ENCODE assay signal across 11 mouse cellular contexts in the genomic region with DNA sequence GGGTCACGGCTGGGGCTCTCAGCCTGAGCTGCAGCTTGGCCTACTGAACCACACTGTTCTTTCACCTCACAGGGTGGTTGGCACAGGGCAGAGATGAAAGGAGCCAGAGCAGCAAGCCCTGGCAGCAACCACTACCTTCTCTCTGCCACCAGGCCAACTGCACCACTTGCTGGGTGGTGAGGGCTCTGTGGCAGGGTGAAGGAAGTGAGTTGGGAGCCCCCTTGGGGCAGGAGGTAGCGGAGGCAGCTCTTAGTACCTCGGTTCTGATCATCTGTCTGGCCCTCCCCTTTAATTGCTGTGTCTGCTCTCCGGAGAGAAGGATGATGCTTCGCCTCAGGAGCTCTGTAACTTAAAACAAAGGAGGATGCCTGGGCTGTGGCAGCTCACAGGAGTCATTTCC. TPM values are rescaled to one million over a fixed set of nuclear protein-coding genes. Genes with fewer than 3 reads are reported as not detected.
DNase-seq lines count a peak whose midpoint lies in the region; ATAC-seq and TF ChIP-seq lines count a peak whose summit lies in the region.
"Had no signal": no experiment of that assay in that cellular context is flagged by ENCODE, and none has a peak within 500 bp of the region (broad histone marks: within the 10 kb centered on the region; RNA-seq: fewer than 3 reads in every experiment).

No protein-coding gene starts in this region.

- no peak overlapping the region for H3K9ac ChIP-seq in intestine, postnatal 0 days (ENCODE audit: low read depth, low read length)
- H3K9ac ChIP-seq in intestine, embryonic 15.5 days, result no peak overlapping the region
- H3K9ac ChIP-seq in hindbrain, embryonic 12.5 days, result no peak overlapping the region; the same call in 1 of the 2 replicates
- no peak overlapping the region for H3K9ac ChIP-seq in neural tube, embryonic 15.5 days (replicated peaks)

- H3K4me2 ChIP-seq in intestine, postnatal 0 days (replicated peaks; ENCODE audit: low read depth), result no peak overlapping the region
- no peak overlapping the region for H3K4me2 ChIP-seq in intestine, embryonic 15.5 days (replicated peaks)
- H3K4me2 ChIP-seq in hindbrain, embryonic 12.5 days (replicated peaks), result no peak overlapping the region
- H3K4me2 ChIP-seq in neural tube, embryonic 15.5 days, result no peak overlapping the region

- no peak overlapping the region for H3K27ac ChIP-seq in intestine, postnatal 0 days (ENCODE audit: low read depth, low read length)
- H3K27ac ChIP-seq in intestine, embryonic 15.5 days, result no peak overlapping the region
- 0 out of 2 replicates have a peak overlapping the region, but pooled peaks have one; percentile 35 for H3K27ac ChIP-seq in hindbrain, embryonic 12.5 days
- 0 out of 2 replicates have a peak overlapping the region, but pooled peaks have one; percentile 13 for H3K27ac ChIP-seq in neural tube, embryonic 15.5 days (replicated peaks)
- H3K27ac ChIP-seq: macrophage had no signal

- H3K4me3 ChIP-seq in intestine, postnatal 0 days (ENCODE audit: low read depth, low read length), result no peak overlapping the region
- H3K4me3 ChIP-seq in intestine, embryonic 15.5 days (replicated peaks), result no peak overlapping the region
- H3K4me3 ChIP-seq in hindbrain, embryonic 12.5 days, result no peak overlapping the region
- H3K4me3 ChIP-seq in neural tube, embryonic 15.5 days (replicated peaks), result no peak overlapping the region

- no peaks in the 10 kb centered on the region for H3K4me1 ChIP-seq in intestine, postnatal 0 days (replicated peaks; ENCODE audit: control insufficient read depth, insufficient read depth, low read length)
- H3K4me1 ChIP-seq in intestine, embryonic 15.5 days (replicated peaks), result peaks cover 8% of the 10 kb centered on the region
- H3K4me1 ChIP-seq in hindbrain, embryonic 12.5 days, result peaks cover 20% of the 10 kb centered on the region
- peaks cover 17% of the 10 kb centered on the region for H3K4me1 ChIP-seq in neural tube, embryonic 15.5 days

- no peak for ATAC-seq in intestine, postnatal 0 days
- ATAC-seq in intestine, embryonic 15.5 days, result no peak
- 0 out of 2 replicates have a peak, but pooled peaks have one; percentile 6 for ATAC-seq in hindbrain, embryonic 12.5 days (ENCODE audit: low FRiP score)
- ATAC-seq in neural tube, embryonic 15.5 days (ENCODE audit: low FRiP score), result 0 out of 2 replicates have a peak, but pooled peaks have one; percentile 16
- no peak for ATAC-seq in CD4-positive, CD25-positive, alpha-beta regulatory T cell, adult 4 months

- no peaks in the 10 kb centered on the region for H3K36me3 ChIP-seq in intestine, postnatal 0 days (ENCODE audit: control insufficient read depth, insufficient read depth)
- no peaks in the 10 kb centered on the region for H3K36me3 ChIP-seq in intestine, embryonic 15.5 days
- H3K36me3 ChIP-seq in hindbrain, embryonic 12.5 days, result no peaks in the 10 kb centered on the region
- no peaks in the 10 kb centered on the region for H3K36me3 ChIP-seq in neural tube, embryonic 15.5 days

- H3K9me3 ChIP-seq in intestine, postnatal 0 days (ENCODE audit: control insufficient read depth), result no peaks in the 10 kb centered on the region
- H3K9me3 ChIP-seq in intestine, embryonic 15.5 days, result no peaks in the 10 kb centered on the region
- no peaks in the 10 kb centered on the region for H3K9me3 ChIP-seq in hindbrain, embryonic 12.5 days (replicated peaks)
- H3K9me3 ChIP-seq in neural tube, embryonic 15.5 days (replicated peaks), result no peaks in the 10 kb centered on the region

- 0 out of 2 replicates have a peak, but pooled peaks have one; percentile 18 for TF ChIP-seq CTCF in intestine, postnatal 0 days (IDR thresholded peaks at IDR 0.05; ENCODE audit: low read depth)

- 37% methylated on average over 5 of the region's 5 CpGs for WGBS in intestine, postnatal 0 days
- 29% methylated on average over 5 of the region's 5 CpGs for WGBS in intestine, embryonic 15.5 days
- WGBS in hindbrain, embryonic 12.5 days, result 18% methylated on average over 5 of the region's 5 CpGs
- 8% methylated on average over 5 of the region's 5 CpGs for WGBS in neural tube, embryonic 15.5 days

- peaks cover 34% of the 10 kb centered on the region for H3K27me3 ChIP-seq in intestine, postnatal 0 days (replicated peaks; ENCODE audit: control insufficient read depth, insufficient read depth, low read length)
- peaks cover 30% of the 10 kb centered on the region for H3K27me3 ChIP-seq in intestine, embryonic 15.5 days (replicated peaks)
- peaks cover 12% of the 10 kb centered on the region; the same call in 1 of the 2 replicates for H3K27me3 ChIP-seq in hindbrain, embryonic 12.5 days
- peaks cover 10% of the 10 kb centered on the region for H3K27me3 ChIP-seq in neural tube, embryonic 15.5 days (replicated peaks)

- peak; percentile 22 for DNase-seq in retina, postnatal 1 day
- DNase-seq in retina, embryonic 14.5 days (ENCODE audit: low spot score), result no peak
- DNase-seq in adrenal gland, adult 2 months, result no peak
- DNase-seq: heart, adult 18-20 months had no signal

RNA-seq across cellular contexts. Expression of gene Pou3f3, which starts 23.0 kb away (rescaled TPM):
- polyA plus RNA-seq in intestine, postnatal 0 days (2015; fragmentation: Nextera tagmentation; extraction: Ambion mirVana), result 0.14 TPM in 1 of 2 replicates, not detected in the other
- 0.33 and 0.35 TPM in 2 replicates for polyA plus RNA-seq in intestine, embryonic 15.5 days (2015; fragmentation: Nextera tagmentation; extraction: Ambion mirVana)
- 28.8 and 29.2 TPM in 2 replicates for polyA plus RNA-seq in hindbrain, embryonic 12.5 days (2016; fragmentation: Nextera tagmentation; extraction: Ambion mirVana)
- 6.9 and 9.5 TPM in 2 replicates for polyA plus RNA-seq in neural tube, embryonic 15.5 days (2015; fragmentation: Nextera tagmentation; extraction: Ambion mirVana)
- not detected for total RNA-seq in adrenal gland, adult 2 months (2021)
- 0.02 TPM in 2 replicates for polyA plus RNA-seq in adrenal gland, adult 2 months (2012; rRNA removed)
- polyA plus RNA-seq in CD4-positive, CD25-positive, alpha-beta regulatory T cell, adult 4 months (2017; shearing (Covaris generic)), result under 1 TPM in 1 of 2 experiments, not detected in 1; 0.08 TPM
- total RNA-seq: neutrophil, adult 5-6 weeks had no signal
- polyA plus RNA-seq: macrophage had no signal

Comparison
In these comparisons a context has a peak if more than half of its experiments do, and no peak if none do; other contexts are left out.
1. ATAC-seq: peak in hindbrain, embryonic 12.5 days (single experiment) and neural tube, embryonic 15.5 days (single experiment); none in intestine, postnatal 0 days (single experiment), intestine, embryonic 15.5 days (single experiment) and CD4-positive, CD25-positive, alpha-beta regulatory T cell, adult 4 months (single experiment).
2. H3K27ac ChIP-seq: peak in hindbrain, embryonic 12.5 days (single experiment) and neural tube, embryonic 15.5 days (single experiment); none in intestine, postnatal 0 days (single experiment) and intestine, embryonic 15.5 days (single experiment).